Mouse (Mus musculus) left cerebral cortex, postnatal 14 days (tissue): ENCODE results near the gene Msh3. TPM values are rescaled to one million over a fixed set of nuclear protein-coding genes. Genes with fewer than 3 reads are reported as not detected.

Source experiments
- DNase-seq, 2 experiments: peaks; one replicate each; pipeline ENCODE4 v3.0.0; 2021 to 2022; ENCODE audit warnings: low spot score in 2 of 2, mixed read lengths in 1 of 2
- intact Hi-C: fragments of 180-260 bp; cut with DNase I; formaldehyde crosslinking; loops from one replicate; pipeline ENCODE4 v1.15.1; 2025
- total RNA-seq, 2 experiments: library from RNA; stranded (reverse); gene quantifications; 2 replicates each; pipeline ENCODE4 v1.2.3; 2021

The Msh3 gene
- total RNA-seq, 2 experiments from 2014 or later: 26.2 to 27.9 TPM

GRCm38 (mm10) chr13:92337773-92338462 is 16.9 kb downstream of the Msh3 start:
- intact Hi-C loops: loop anchor here (2.0 kb wide), 1 partner anchor 429 kb away; no protein-coding TSS in a partner anchor
- DNase-seq: no peak

- no peak for DNase-seq
- intact Hi-C loops: loop anchor here (2.0 kb wide), 1 partner anchor 428 kb away; no protein-coding TSS in a partner anchor
Measured at GRCm38 (mm10) chr13:92336857-92337256, 17.9 kb downstream of the Msh3 start.

- DNase-seq: no peak
- intact Hi-C loops: no loop called here
Measured at GRCm38 (mm10) chr13:92332103-92332879, 22.5 kb downstream of the Msh3 start.

DNA sequence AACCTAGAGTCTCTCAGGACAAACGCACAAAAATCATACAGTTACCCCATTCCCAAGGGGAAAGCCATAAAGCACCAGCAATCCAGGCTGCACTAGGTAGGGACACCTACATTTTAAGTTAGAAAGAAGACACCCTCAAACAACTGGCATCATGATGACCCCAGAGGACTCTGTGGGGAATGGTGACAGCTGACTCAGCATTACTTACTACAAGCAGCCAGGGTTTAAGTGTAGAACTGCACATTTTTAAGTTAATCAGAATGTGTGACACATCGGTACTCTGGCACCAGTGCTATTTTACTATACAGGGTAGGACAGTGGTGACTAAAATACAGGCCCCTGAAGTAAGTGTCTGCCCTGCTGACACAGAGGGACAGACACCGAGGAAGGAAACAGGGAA is 24.2 kb downstream of the Msh3 start:
- intact Hi-C loops: no loop called here
- no peak for DNase-seq

DNA sequence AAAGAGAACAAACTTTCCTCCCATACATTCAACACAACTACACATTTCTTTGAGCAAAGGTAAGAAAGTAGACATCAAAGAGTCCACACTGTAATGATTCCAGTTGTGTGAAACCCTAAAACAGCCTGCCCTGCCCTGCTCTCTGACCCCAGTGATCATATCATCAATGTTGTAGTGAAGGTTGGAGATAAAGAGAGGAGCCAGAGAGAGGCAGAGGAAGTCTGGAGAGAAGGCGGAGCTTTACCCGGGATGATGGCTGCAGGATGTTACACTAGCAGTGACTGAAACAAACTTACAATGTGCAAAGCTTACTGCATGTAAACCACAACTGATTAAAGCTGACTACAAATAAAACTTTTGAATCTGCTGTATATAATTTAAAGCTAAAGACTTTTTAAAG is 26.8 kb downstream of the Msh3 start:
- no peak for DNase-seq
- intact Hi-C loops: loop anchor here (10.0 kb wide), 1 partner anchor 193 kb away; the partner anchor contains the start of gene Rasgrf2

- no peak for DNase-seq
- intact Hi-C loops: loop anchor here (10.0 kb wide), 1 partner anchor 191 kb away; the partner anchor contains the start of gene Rasgrf2
Measured at GRCm38 (mm10) chr13:92326030-92326429, 28.8 kb downstream of the Msh3 start.

DNA sequence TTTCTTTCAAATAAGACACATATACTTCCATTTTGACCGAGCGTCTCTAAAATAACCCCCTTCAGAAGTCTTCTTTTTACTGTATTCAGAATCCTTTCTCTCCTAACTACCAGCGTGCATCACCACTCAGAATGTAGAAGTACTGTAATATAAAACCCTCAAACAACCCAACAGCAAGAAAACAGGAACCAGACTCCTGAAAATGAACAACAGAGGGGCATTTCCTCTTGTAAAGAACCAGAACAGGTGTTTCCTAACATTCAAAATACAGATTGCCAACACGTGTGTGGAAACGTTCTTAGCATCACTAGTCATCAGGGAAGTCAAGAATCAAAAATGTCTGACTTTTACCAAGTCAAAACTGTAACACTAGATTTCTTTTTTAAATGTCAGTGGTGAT is 34.0 kb downstream of the Msh3 start:
- DNase-seq: no peak
- intact Hi-C loops: loop anchor here (10.0 kb wide), 1 partner anchor 186 kb away; the partner anchor contains the start of gene Rasgrf2

DNA sequence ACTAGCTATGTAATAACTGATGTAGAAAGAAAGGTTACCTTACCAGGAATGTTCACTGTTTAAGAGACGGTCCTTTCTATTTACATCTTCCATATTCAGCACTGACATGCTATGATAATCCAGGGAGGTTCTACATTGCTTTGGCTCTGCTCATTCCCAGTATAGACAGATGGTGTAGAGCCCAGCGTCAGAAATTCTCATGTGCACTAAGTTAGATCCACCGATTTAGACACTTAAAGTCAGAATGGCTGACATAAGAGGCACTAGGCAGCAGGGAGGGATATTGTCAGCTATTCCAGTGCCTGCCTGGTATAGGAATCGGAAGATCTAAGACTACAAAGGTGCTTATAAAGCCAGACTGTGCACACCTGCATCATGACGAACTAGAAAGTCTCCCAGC is 40.2 kb downstream of the Msh3 start:
- intact Hi-C loops: loop anchor here (5.0 kb wide), 1 partner anchor 77 kb away; no protein-coding TSS in a partner anchor
- peak in 1 of 2 experiments; percentile 25 for DNase-seq

DNA sequence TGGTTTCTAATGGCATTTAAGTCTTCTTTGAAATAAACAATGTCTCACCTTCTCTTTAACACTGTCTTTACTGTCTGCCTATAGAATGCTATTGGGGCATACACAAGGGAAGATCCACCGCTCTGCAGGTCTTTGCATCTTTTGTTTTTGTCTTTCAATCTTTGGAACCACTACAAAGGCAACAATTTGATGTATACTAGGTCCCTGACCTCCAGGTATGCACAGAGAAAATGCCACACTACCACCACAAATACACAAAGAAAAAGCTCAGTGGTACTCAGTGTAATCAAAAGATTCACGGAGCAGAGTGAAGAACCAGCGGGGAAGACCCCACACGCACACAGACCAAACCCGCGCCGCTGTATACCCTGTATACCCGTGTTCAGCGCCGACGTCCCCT is 49.1 kb downstream of the Msh3 start, which contains the start of gene Gm20379:
Gene Gm20379, plus strand, starts transcription at position 301 of the 400 bp plus-strand sequence.
- intact Hi-C loops: no loop called here
- no peak for DNase-seq

- DNase-seq: no peak
- intact Hi-C loops: no loop called here
Measured at GRCm38 (mm10) chr13:92304291-92304690, 50.5 kb downstream of the Msh3 start.

DNA sequence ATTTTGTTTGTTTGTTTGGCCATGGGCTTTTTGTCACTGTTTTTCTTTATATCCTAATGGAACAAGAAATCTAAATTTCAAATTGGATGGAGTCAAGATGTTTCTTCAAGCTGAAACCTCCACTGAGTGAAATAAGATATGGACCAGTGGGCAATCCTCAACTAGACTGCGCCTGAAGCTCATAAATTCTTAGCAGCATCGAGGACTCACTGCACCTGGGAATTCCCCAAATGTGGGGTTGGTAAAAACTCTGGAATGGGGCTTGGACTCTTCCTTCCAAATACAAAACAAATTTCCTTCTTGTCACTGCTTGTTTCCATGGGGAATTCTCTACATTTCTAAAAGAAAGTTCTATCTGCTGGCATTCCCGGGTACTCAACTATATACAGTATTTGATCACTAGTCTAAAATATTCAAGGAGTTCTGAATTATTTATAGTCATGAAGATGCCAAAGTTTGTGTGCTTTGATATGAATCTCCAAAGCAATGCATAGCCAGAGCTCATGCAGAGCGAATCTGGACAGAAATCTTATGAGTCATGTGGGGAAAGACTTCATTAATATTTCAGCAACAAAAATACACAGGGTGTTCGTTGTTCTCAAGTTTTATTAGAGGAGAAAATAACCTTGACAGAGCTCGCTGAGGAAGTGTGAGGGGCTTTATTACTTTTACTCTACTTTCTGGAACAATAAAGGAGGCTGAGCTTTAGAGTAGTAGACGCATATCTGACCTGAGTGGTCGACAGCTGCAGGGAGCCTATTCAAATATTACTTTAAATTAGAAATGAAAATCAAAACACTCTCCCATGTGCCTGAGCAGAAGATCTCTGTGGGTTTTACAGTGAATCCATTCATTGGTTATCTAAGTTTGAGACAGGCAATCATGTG is 51.5 kb downstream of the Msh3 start:
- intact Hi-C loops: no loop called here

GRCm38 (mm10) chr13:92302466-92302865 is 52.3 kb downstream of the Msh3 start:
- intact Hi-C loops: no loop called here
- DNase-seq: no peak

More for the DNA sequence above, 51.5 kb downstream of the Msh3 start:
- DNase-seq: no peak

DNA sequence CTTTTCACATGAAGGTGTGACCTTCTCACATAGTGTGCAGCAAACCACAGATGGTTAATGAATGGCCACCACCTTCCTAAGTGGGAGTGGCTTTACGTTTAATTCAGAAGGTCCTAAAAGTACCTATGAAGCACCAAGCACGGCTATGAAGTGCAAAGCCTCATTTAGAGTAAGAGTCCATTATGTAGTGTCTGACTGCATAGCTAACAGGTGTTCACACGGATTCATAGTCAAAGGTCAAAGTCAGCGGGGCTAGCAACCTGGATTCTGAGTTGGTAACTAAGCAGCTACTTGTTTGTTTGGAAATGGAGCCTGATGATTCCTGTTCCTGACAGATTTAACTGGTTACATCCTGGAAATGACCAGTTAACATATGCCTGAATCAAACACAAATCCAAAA is 53.0 kb downstream of the Msh3 start:
- intact Hi-C loops: no loop called here
- no peak for DNase-seq

DNA sequence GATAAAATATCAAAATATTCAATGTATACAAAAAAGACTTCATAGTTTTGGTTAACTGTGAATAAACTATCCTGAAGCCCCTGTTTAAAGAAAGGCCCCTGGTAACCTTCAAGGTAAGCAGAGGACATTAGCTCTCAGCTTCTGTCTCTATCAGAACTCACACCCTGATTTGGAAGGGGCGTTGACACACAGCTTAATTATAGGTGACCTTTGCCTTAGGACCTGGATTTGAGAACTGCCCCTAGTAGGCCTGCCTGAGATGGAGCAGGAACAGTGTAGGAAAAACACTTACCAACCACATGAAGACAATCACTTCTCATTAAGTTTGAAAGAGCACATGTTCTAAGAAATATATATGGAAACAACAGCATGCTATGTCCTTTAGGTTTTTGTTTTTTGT is 55.3 kb downstream of the Msh3 start:
- intact Hi-C loops: no loop called here

DNA sequence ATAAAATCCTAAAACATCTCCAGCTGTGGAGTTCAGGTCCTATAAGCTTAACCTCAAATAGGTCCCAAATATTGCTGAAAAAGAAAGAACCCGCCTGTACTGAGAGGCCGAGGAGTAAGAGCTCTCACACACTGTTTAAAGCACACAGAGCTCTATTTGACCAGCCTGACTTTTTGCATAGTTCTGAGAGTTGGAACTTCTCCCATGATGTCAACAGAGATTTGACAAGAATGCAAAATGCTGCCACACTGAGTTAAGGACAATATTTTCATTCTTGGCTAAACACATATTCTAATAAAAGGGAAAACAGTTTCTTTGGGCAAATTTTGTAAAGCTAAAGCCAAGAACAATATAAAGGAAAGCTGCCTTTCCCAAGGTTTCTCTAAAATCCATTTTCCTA is 57.8 kb downstream of the Msh3 start:
- DNase-seq: no peak
- intact Hi-C loops: no loop called here

More for the DNA sequence above, 55.3 kb downstream of the Msh3 start:
- DNase-seq: no peak

GRCm38 (mm10) chr13:92296490-92296889 is 58.3 kb downstream of the Msh3 start:
- intact Hi-C loops: no loop called here
- no peak for DNase-seq

- intact Hi-C loops: no loop called here
- no peak for DNase-seq
Measured at GRCm38 (mm10) chr13:92293883-92294282, 60.9 kb downstream of the Msh3 start.

DNA sequence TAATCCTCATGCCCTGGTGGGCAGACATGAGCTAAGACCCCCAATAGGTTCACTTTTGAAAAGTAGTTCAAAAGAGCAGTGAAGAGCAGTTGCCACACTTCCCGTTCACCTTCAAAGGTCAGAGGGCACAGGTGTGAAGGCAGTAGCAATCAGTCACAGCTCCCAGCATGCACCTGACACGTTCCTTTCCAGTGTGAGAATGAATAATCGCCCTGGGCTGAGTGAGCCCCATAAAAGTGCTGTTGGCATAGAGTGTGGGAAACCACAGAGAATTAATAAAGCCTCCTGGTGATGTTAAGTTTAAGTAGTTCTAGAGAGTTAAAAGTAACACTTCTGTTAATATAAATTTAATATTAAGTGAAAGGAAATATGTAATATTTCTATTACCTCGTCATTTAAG is 63.2 kb downstream of the Msh3 start:
- intact Hi-C loops: no loop called here
- DNase-seq: no peak

GRCm38 (mm10) chr13:92277027-92277426 is 77.8 kb downstream of the Msh3 start:
- no peak for DNase-seq
- intact Hi-C loops: no loop called here
